Mouse (Mus musculus) liver, embryonic 14.5 days (tissue): ENCODE data around the gene Rgs7bp.

Experiments used
- CTCF ChIP-seq: IDR thresholded peaks from 2 replicates; pipeline ENCODE4 v1.5.1; 2016; ENCODE audit warnings: antibody characterized with exemption, low read depth, control low read depth
- EP300 ChIP-seq: IDR thresholded peaks from 2 replicates; pipeline ENCODE4 v1.6.1; 2016; ENCODE audit warnings: antibody characterized with exemption, low read depth

DNA sequence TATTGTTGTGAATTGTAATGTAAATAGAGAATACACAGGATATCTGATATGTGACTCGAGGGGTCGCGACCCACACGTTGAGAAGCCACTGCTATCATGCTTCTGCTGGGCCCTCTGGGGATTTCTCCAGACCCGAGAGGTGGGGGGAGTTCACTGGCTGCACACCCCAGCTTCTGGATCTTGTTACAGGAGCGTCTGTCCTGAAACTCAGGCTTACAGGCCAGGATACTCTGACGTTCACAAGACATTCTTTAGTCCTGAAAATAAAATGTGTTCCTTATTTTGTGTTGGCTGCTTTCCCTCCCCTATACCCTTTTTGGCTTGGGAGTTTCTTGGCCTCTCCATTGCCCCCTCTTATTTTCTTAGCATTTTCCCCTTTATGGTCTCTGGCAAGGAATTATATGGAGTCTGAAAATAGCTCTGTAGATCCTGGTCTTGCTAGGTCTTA, 65.9 kb downstream of the Rgs7bp start:
- TF ChIP-seq CTCF (no peak), EP300 (no peak)
